Mouse (Mus musculus) midbrain, embryonic 13.5 days (tissue): ENCODE results near the gene Zfp626. TPM values are rescaled to one million over a fixed set of nuclear protein-coding genes. Genes with fewer than 3 reads are reported as not detected.
A peak's percentile ranks its signal among the peaks of the same experiment; 100 is the strongest.
"Not testable (repeated sequence)": the region's sequence is repeated elsewhere in the genome, so short reads cannot be mapped to it uniquely, and the experiment has no call there.

Experiments used
- ATAC-seq: fragments of 200-750 bp; cut with Nextera tagmentation; 2 replicates; pipeline ENCODE4 v1.8.0; 2017; ENCODE audit warnings: mild to moderate bottlenecking, moderate TSS enrichment, moderate library complexity
- H3K27ac ChIP-seq: fragments of 300-500 bp; sonication (generic); 2 replicates; pipeline ENCODE4 v1.5.1; 2015; ENCODE audit warnings: inconsistent platforms, mild to moderate bottlenecking, moderate library complexity
- H3K27me3 ChIP-seq: fragments of 300-500 bp; sonication (generic); 2 replicates; pipeline ENCODE4 v1.6.1; 2015; ENCODE audit warnings: mild to moderate bottlenecking, inconsistent platforms
- H3K36me3 ChIP-seq: fragments of 300-500 bp; sonication (generic); 2 replicates; pipeline ENCODE4 v1.6.1; 2015; ENCODE audit warnings: mild to moderate bottlenecking, inconsistent platforms
- H3K4me1 ChIP-seq: fragments of 300-500 bp; sonication (generic); replicated peaks from 2 replicates; pipeline ENCODE4 v1.6.1; 2015; ENCODE audit warnings: inconsistent platforms
- H3K4me2 ChIP-seq: fragments of 300-500 bp; sonication (generic); replicated peaks from 2 replicates; pipeline ENCODE4 v1.6.1; 2015; ENCODE audit warnings: moderate library complexity, mild to moderate bottlenecking, inconsistent platforms
- H3K4me3 ChIP-seq: fragments of 300-500 bp; sonication (generic); replicated peaks from 2 replicates; pipeline ENCODE4 v1.5.1; 2015; ENCODE audit warnings: mild to moderate bottlenecking, inconsistent platforms
- H3K9ac ChIP-seq: fragments of 300-500 bp; sonication (generic); replicated peaks from 2 replicates; pipeline ENCODE4 v1.6.1; 2015; ENCODE audit warnings: mild to moderate bottlenecking, inconsistent platforms
- H3K9me3 ChIP-seq: fragments of 300-500 bp; sonication (generic); 2 replicates; pipeline ENCODE4 v1.6.1; 2016; ENCODE audit warnings: mild to moderate bottlenecking, inconsistent platforms
- WGBS: fragments of 180-500 bp; shearing (Covaris S2); methylation state at CpG from one replicate; pipeline ENCODE4 v1.1.7; 2015; 5-methylcytosine and 5-hydroxymethylcytosine counted together
- polyA plus RNA-seq: library from polyadenylated mRNA; unstranded; fragments of >200 nt; fragmentation: Nextera tagmentation; extraction: Ambion mirVana; gene quantifications from 2 replicates; pipeline ENCODE4 v1.2.1, GENCODE M21; 2015

Gene Zfp626
- 2.6 and 2.8 TPM in 2 replicates for polyA plus RNA-seq

DNA sequence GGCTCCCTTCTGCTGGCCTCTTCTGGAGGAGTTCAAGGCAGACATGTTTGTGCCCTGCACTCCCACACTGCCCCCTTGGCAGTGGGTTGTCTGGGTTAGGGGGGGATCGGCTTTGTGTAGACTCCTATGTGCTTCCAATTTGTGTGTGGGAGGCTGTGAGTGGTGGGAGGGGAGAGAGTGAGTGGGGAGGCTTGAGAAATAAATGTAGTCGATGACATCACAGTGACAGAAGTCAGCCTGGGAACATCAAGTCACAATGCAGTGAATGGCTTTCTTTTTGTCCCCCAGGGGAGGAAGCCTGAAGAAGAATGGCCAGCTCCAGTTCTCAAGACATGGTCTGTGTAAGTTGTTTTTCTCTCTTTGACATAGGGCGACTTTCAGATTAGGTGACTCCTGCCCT lies at the start of gene Zfp626:
Gene Zfp626 (plus strand): TSS at position 301 of the 400 bp plus-strand sequence.
- not testable (repeated sequence) for H3K9ac ChIP-seq, H3K27me3 ChIP-seq, H3K4me2 ChIP-seq, H3K27ac ChIP-seq, H3K4me3 ChIP-seq, ATAC-seq, H3K9me3 ChIP-seq
- peaks cover 45% of the 10 kb centered on the region for H3K36me3 ChIP-seq
- WGBS: 92% methylated on average over 3 of the region's 3 CpGs
- peaks cover 13% of the 10 kb centered on the region for H3K4me1 ChIP-seq

DNA sequence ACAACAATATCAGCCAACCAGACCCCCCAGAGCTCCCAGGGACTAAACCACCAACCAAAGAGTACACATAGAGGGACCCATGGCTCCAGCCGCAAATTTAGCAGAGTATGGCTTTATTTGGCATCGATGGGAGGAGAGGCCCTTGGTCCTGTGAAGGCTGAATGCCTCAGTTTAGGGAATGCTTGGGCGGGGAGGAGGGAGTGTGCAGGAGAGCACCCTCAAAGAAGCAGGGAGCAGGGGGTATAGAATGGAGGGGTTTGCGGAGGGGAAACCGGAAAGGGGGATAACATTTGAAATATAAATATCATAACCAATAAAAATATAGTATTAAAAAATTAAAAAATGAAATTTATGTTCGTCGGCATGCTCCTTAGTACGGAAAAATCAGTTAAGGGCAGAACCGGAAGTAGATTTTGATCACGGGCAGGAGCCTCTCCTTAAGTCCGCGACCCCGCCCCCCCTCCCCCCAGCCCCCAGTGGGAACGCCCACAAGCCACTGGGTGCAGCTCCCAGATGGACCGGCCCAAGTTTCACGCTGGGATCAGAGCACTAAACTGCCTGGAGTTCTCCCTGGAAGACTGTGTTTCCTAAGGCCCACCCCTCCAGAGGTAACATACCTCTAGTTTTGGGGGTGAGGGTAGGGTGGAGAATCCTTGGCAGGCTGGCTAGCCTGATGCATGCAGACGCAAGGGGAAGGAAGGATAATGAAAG lies 41.7 kb upstream of the Zfp626 start:
- no peak overlapping the region for H3K27ac ChIP-seq
- H3K4me3 ChIP-seq: peak overlapping the region; percentile 28
- H3K4me1 ChIP-seq: 0 out of 2 replicates have a peak, but pooled peaks cover 3% of the 10 kb centered on the region
- ATAC-seq: no peak
- H3K27me3 ChIP-seq: no peaks in the 10 kb centered on the region
- peak overlapping the region; percentile 51 for H3K4me2 ChIP-seq
- 0 out of 2 replicates have a peak overlapping the region, but pooled peaks have one; percentile 19 for H3K9ac ChIP-seq
- no peaks in the 10 kb centered on the region for H3K36me3 ChIP-seq
- H3K9me3 ChIP-seq: no peaks in the 10 kb centered on the region
- 14% methylated on average over 17 of the region's 17 CpGs for WGBS

- Histone ChIP-seq H3K9ac (no peak overlapping the region), H3K4me2 (no peak overlapping the region), H3K4me3 (no peak overlapping the region), H3K36me3 (no peaks in the 10 kb centered on the region), H3K27me3 (no peaks in the 10 kb centered on the region), H3K4me1 (no peaks in the 10 kb centered on the region), H3K9me3 (peaks cover 11% of the 10 kb centered on the region; the same call in 1 of the 2 replicates), H3K27ac (no peak overlapping the region)
- 87% methylated on average over 5 of the region's 5 CpGs for WGBS
- ATAC-seq: no peak
These were observed 17.7 kb upstream of the Zfp626 start for GRCm38 (mm10) chr7:27789306-27789705.

- not testable (repeated sequence) for H3K27me3 ChIP-seq, H3K27ac ChIP-seq, H3K4me2 ChIP-seq, H3K36me3 ChIP-seq, H3K9me3 ChIP-seq, H3K4me3 ChIP-seq, H3K9ac ChIP-seq, ATAC-seq
- WGBS: 72% methylated on average over 3 of the region's 3 CpGs
- peaks cover 12% of the 10 kb centered on the region for H3K4me1 ChIP-seq
These were observed 13.1 kb upstream of the Zfp626 start for GRCm38 (mm10) chr7:27793865-27794264.

- H3K27ac ChIP-seq: no peak overlapping the region
- H3K27me3 ChIP-seq: no peaks in the 10 kb centered on the region
- H3K36me3 ChIP-seq: no peaks in the 10 kb centered on the region
- H3K4me1 ChIP-seq: peaks cover 17% of the 10 kb centered on the region
- no peak overlapping the region for H3K4me3 ChIP-seq
- no peak overlapping the region for H3K9ac ChIP-seq
- no peak overlapping the region for H3K4me2 ChIP-seq
- no peaks in the 10 kb centered on the region for H3K9me3 ChIP-seq
- ATAC-seq: no peak
These were observed 12.4 kb upstream of the Zfp626 start for GRCm38 (mm10) chr7:27794566-27794965.

DNA sequence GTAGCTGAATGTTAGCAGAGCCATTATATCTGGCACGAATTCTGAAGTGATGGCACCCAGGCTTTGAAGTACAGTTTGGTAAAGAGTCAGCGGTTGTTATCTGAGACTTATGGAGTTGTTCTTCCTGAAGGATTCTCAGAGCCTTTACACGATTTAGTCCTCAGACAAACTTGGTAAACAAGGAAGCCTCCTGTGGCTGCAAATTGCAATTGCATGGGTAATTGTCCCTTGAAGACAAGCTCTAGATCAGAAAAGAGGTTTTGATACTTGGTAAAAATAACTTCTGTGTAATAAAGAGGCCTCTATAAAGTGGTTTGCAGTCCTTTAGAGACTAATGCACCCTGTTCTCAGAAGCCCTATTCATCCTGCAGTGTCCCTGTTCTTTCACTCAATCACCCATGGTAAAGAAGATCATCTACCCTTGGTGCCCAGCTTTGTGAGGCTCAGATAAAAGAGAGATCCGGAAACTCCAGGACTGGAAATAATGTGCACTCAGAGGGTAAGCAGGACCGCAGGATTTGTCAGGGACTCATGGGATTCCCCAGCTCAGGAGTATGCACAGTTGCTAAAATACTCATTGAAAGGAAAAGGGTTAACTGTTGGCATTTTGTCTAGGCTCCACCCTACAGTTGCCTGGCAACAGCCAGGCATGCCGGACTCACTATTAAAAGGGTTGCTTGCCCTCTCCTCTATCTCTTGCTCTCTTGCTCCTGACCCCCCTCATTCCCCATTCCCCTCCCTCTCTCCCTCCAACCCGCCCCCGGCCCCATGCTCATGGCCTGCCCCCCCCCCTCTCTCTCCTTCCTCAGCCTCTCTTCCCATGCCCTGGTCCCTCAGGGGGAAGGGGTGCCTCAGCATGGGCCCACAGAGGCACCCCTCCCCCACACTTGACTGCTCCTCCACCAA lies 8.8 kb upstream of the Zfp626 start:
- no peaks in the 10 kb centered on the region for H3K36me3 ChIP-seq
- peak overlapping the region; percentile 73 for H3K27ac ChIP-seq
- peaks cover 17% of the 10 kb centered on the region for H3K4me1 ChIP-seq
- no peaks in the 10 kb centered on the region for H3K9me3 ChIP-seq
- H3K4me3 ChIP-seq: no peak overlapping the region
- no peaks in the 10 kb centered on the region for H3K27me3 ChIP-seq
- H3K4me2 ChIP-seq: peak overlapping the region; percentile 33
- H3K9ac ChIP-seq: no peak overlapping the region
- WGBS: 15% methylated on average over 8 of the region's 8 CpGs
- ATAC-seq: peak; percentile 90

- H3K9me3 ChIP-seq: no peaks in the 10 kb centered on the region
- ATAC-seq: no peak
- 51% methylated on average over 2 of the region's 2 CpGs for WGBS
- no peak overlapping the region for H3K4me3 ChIP-seq
- H3K4me1 ChIP-seq: peaks cover 28% of the 10 kb centered on the region
- H3K4me2 ChIP-seq: no peak overlapping the region
- no peak overlapping the region for H3K27ac ChIP-seq
- no peaks in the 10 kb centered on the region for H3K27me3 ChIP-seq
- H3K36me3 ChIP-seq: no peaks in the 10 kb centered on the region
- H3K9ac ChIP-seq: no peak overlapping the region
These were observed 5.9 kb upstream of the Zfp626 start for GRCm38 (mm10) chr7:27801137-27801536.

DNA sequence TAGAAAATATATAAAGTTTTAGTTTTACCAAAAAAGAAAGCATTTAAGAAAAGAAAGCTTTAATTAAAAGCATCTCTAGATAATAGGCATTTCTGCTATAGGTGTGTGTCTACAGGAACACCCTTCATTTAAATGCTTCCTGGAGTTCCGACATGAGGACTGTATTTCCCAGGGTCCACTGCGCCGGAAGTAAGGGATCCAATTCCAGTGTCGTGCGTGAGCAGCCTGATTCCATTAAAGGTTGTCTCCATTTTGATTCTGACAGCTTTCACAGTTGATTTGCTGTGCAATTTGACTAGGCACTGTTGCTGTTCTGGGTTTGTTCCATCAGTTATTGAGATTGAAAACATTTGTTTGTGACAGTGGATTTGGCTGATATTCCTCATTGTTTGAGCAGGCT lies 4.0 kb upstream of the Zfp626 start:
- Histone ChIP-seq H3K4me3 (no peak overlapping the region), H3K9me3 (no peaks in the 10 kb centered on the region), H3K27me3 (no peaks in the 10 kb centered on the region), H3K9ac (no peak overlapping the region), H3K27ac (no peak overlapping the region), H3K4me1 (peaks cover 26% of the 10 kb centered on the region), H3K4me2 (no peak overlapping the region), H3K36me3 (peaks cover 8% of the 10 kb centered on the region)
- WGBS: 70% methylated on average over 5 of the region's 5 CpGs
- ATAC-seq: no peak

DNA sequence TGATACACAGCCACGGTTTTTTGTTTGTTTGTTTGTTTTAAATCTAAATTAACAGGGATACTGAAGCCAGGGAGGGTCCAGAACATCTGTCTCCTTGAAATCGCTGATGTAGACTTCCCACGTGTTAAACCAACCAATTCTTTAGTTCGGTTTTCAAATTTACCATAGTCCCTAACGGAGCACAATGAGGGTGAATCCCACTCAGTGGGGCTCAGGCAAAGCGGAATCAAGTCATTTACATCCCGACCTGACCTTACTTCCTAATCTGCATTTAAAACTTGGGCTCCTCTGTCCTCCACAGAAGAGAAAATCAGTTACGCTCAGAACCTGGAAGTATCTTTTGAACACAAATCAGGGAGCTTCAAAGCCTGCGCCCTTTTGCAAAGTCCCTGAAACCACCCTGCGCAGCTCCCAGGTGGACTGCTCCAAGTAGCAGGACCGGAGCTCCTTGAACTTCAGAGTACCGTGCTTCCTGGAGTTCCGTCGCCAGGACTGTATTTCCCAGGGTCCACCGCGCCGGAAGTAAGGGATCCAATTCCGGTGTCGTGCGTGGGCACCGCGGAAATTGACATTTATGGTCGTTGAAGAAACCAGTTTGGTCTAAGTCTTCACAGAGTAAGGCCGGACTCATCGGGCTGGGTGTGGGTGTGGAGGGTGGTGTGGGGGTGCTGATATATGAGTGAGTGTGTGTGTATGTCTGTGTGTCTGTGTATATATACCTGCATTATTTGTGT lies 2.5 kb upstream of the Zfp626 start:
- peak; percentile 93 for ATAC-seq
- H3K4me1 ChIP-seq: peaks cover 13% of the 10 kb centered on the region
- under 1% methylated on average over 25 of the region's 25 CpGs for WGBS
- H3K27ac ChIP-seq: no peak overlapping the region
- peak overlapping the region; percentile 79 for H3K4me3 ChIP-seq
- H3K36me3 ChIP-seq: peaks cover 23% of the 10 kb centered on the region
- H3K9me3 ChIP-seq: no peaks in the 10 kb centered on the region
- peak overlapping the region; percentile 80 for H3K9ac ChIP-seq
- peak overlapping the region; percentile 87 for H3K4me2 ChIP-seq
- no peaks in the 10 kb centered on the region for H3K27me3 ChIP-seq

DNA sequence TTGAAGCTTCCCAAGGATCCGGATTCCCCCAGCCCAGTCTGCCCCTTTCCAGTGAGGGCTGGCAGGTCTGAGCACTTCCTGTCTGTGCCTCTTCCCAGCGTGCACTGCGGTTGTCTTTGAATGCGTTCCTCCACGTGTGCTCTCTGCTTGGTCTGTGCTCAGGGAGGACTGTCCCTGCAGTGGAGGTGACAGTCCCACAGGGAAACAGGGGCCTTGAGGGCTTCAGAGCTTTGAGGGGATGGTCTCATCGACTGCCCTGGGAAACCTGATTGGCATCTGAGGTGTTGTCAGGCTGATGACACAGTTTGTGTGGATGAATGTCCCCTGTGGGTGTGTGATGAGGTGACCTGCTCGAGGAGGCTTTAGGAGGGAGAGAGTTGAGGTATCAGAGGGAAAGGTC lies 309 bp downstream of the Zfp626 start:
- H3K27ac ChIP-seq, H3K4me3 ChIP-seq, H3K27me3 ChIP-seq, H3K9me3 ChIP-seq, ATAC-seq, H3K9ac ChIP-seq, H3K4me2 ChIP-seq: not testable (repeated sequence)
- 85% methylated on average over 7 of the region's 7 CpGs for WGBS
- Histone ChIP-seq H3K4me1 (peaks cover 13% of the 10 kb centered on the region), H3K36me3 (peaks cover 49% of the 10 kb centered on the region)

- no peak overlapping the region for H3K4me2 ChIP-seq
- no peaks in the 10 kb centered on the region for H3K9me3 ChIP-seq
- no peak for ATAC-seq
- H3K36me3 ChIP-seq: peaks cover 68% of the 10 kb centered on the region
- H3K27ac ChIP-seq: no peak overlapping the region
- H3K27me3 ChIP-seq: no peaks in the 10 kb centered on the region
- H3K4me1 ChIP-seq: no peaks in the 10 kb centered on the region
- H3K4me3 ChIP-seq: no peak overlapping the region
- 87% methylated on average over 7 of the region's 7 CpGs for WGBS
- no peak overlapping the region for H3K9ac ChIP-seq
These were observed 11.6 kb downstream of the Zfp626 start for GRCm38 (mm10) chr7:27818526-27819110.
